Mouse (Mus musculus) hindbrain, embryonic 16.5 days (tissue): Measurements from ENCODE around the gene Henmt1. TPM values are rescaled to one million over a fixed set of nuclear protein-coding genes. Genes with fewer than 3 reads are reported as not detected.

Experiments used
- ATAC-seq: fragments of 200-750 bp; cut with Nextera tagmentation; 2 replicates; pipeline ENCODE4 v1.8.0; 2017; ENCODE audit warnings: moderate TSS enrichment, moderate library complexity
- H3K27ac ChIP-seq: fragments of 300-500 bp; sonication (generic); 2 replicates; pipeline ENCODE4 v1.5.1; 2014; ENCODE audit warnings: low read depth, mild to moderate bottlenecking, control low read depth, low read length, moderate library complexity
- H3K27me3 ChIP-seq: fragments of 300-500 bp; sonication (generic); replicated peaks from 2 replicates; pipeline ENCODE4 v1.6.1; 2014; ENCODE audit warnings: low read length; ENCODE audit not compliant: control insufficient read depth, insufficient read depth
- H3K36me3 ChIP-seq: fragments of 300-500 bp; sonication (generic); 2 replicates; pipeline ENCODE4 v1.6.1; 2014; ENCODE audit warnings: mild to moderate bottlenecking, low read length, moderate library complexity, mixed read lengths; ENCODE audit not compliant: control insufficient read depth, insufficient read depth
- H3K4me1 ChIP-seq: fragments of 300-500 bp; sonication (generic); 2 replicates; pipeline ENCODE4 v1.6.1; 2014; ENCODE audit warnings: low read depth, low read length; ENCODE audit not compliant: control insufficient read depth, insufficient read depth
- H3K4me2 ChIP-seq: fragments of 300-500 bp; sonication (generic); 2 replicates; pipeline ENCODE4 v1.6.1; 2014; ENCODE audit warnings: mild to moderate bottlenecking, low read length, control low read depth, moderate library complexity
- H3K4me3 ChIP-seq: fragments of 300-500 bp; sonication (generic); 2 replicates; pipeline ENCODE4 v1.5.1; 2014; ENCODE audit warnings: mild to moderate bottlenecking, low read length, control low read depth, moderate library complexity
- H3K9ac ChIP-seq: fragments of 300-500 bp; sonication (generic); 2 replicates; pipeline ENCODE4 v1.6.1; 2014; ENCODE audit warnings: low read depth, mild to moderate bottlenecking, control low read depth, low read length, moderate library complexity
- H3K9me3 ChIP-seq: fragments of 300-500 bp; sonication (generic); 2 replicates; pipeline ENCODE4 v1.6.1; 2014; ENCODE audit warnings: mild to moderate bottlenecking, low read length, moderate library complexity; ENCODE audit not compliant: control insufficient read depth
- WGBS: fragments of 180-500 bp; shearing (Covaris S2); extraction: QIAGEN DNeasy Blood & Tissue Kit; methylation state at CpG from one replicate; pipeline ENCODE4 v1.1.7; 2014; 5-methylcytosine and 5-hydroxymethylcytosine counted together
- polyA plus RNA-seq: library from polyadenylated mRNA; unstranded; fragments of >200 nt; fragmentation: Nextera tagmentation; extraction: Ambion mirVana; gene quantifications from 2 replicates; pipeline ENCODE4 v1.2.1, GENCODE M21; 2015

Gene Henmt1
- polyA plus RNA-seq = 3.7 and 3.8 TPM in 2 replicates

GRCm38 (mm10) chr3:108939573-108939972 is at the start of gene Henmt1:
Henmt1 (plus strand) TSS chr3:108939873.
- Histone ChIP-seq H3K27me3 (no peaks in the 10 kb centered on the region), H3K4me1 (no peaks in the 10 kb centered on the region), H3K9ac (peak within 1 kb of the TSS; percentile 8), H3K9me3 (no peaks in the 10 kb centered on the region; the same call in 1 of the 2 replicates), H3K27ac (no peak within 1 kb of the TSS), H3K36me3 (no peaks in the 10 kb centered on the region), H3K4me2 (peak within 1 kb of the TSS; percentile 54), H3K4me3 (peak within 1 kb of the TSS; percentile 31)
- WGBS = 90% methylated on average over 5 of the region's 5 CpGs
- no peak for ATAC-seq

GRCm38 (mm10) chr3:108889908-108890307 is 49.8 kb upstream of the Henmt1 start, which contains the start of gene Fndc7:
Fndc7 (minus strand) TSS chr3:108890008.
- Histone ChIP-seq H3K4me3 (no peak within 1 kb of the TSS), H3K36me3 (no peaks in the 10 kb centered on the region), H3K9me3 (no peaks in the 10 kb centered on the region), H3K4me1 (peaks cover 2% of the 10 kb centered on the region; the same call in 1 of the 2 replicates), H3K4me2 (no peak within 1 kb of the TSS), H3K27ac (no peak within 1 kb of the TSS), H3K9ac (no peak within 1 kb of the TSS), H3K27me3 (no peaks in the 10 kb centered on the region)
- ATAC-seq = no peak
- WGBS = 95% methylated on average over 1 of the region's 1 CpGs

- ATAC-seq = no peak
- Histone ChIP-seq H3K4me3 (no peak overlapping the region), H3K4me1 (no peaks in the 10 kb centered on the region), H3K27me3 (no peaks in the 10 kb centered on the region), H3K9ac (no peak overlapping the region), H3K36me3 (no peaks in the 10 kb centered on the region), H3K9me3 (no peaks in the 10 kb centered on the region), H3K27ac (no peak overlapping the region), H3K4me2 (no peak overlapping the region)
- WGBS = 90% methylated on average over 1 of the region's 1 CpGs
These were observed 47.6 kb upstream of the Henmt1 start for GRCm38 (mm10) chr3:108892080-108892479.

GRCm38 (mm10) chr3:108892914-108893313 is 46.8 kb upstream of the Henmt1 start:
- Histone ChIP-seq H3K27me3 (no peaks in the 10 kb centered on the region), H3K36me3 (no peaks in the 10 kb centered on the region), H3K9me3 (no peaks in the 10 kb centered on the region), H3K4me3 (no peak overlapping the region), H3K4me2 (no peak overlapping the region), H3K4me1 (no peaks in the 10 kb centered on the region), H3K27ac (no peak overlapping the region), H3K9ac (no peak overlapping the region)
- WGBS = 78% methylated on average over 4 of the region's 4 CpGs
- no peak for ATAC-seq

GRCm38 (mm10) chr3:108898640-108899039 is 41.0 kb upstream of the Henmt1 start:
- peaks cover 4% of the 10 kb centered on the region; the same call in 1 of the 2 replicates for H3K36me3 ChIP-seq
- no peaks in the 10 kb centered on the region for H3K9me3 ChIP-seq
- no peak overlapping the region for H3K4me2 ChIP-seq
- no peak overlapping the region for H3K27ac ChIP-seq
- H3K9ac ChIP-seq = no peak overlapping the region
- ATAC-seq = no peak
- WGBS = 95% methylated on average over 4 of the region's 4 CpGs
- no peak overlapping the region for H3K4me3 ChIP-seq
- no peaks in the 10 kb centered on the region for H3K27me3 ChIP-seq
- no peaks in the 10 kb centered on the region for H3K4me1 ChIP-seq

GRCm38 (mm10) chr3:108900147-108900546 is 39.5 kb upstream of the Henmt1 start:
- H3K9ac ChIP-seq = no peak overlapping the region
- 84% methylated on average over 3 of the region's 3 CpGs for WGBS
- no peaks in the 10 kb centered on the region for H3K27me3 ChIP-seq
- H3K4me2 ChIP-seq = no peak overlapping the region
- no peak overlapping the region for H3K4me3 ChIP-seq
- H3K36me3 ChIP-seq = peaks cover 18% of the 10 kb centered on the region
- no peak for ATAC-seq
- no peaks in the 10 kb centered on the region for H3K9me3 ChIP-seq
- H3K4me1 ChIP-seq = no peaks in the 10 kb centered on the region
- H3K27ac ChIP-seq = no peak overlapping the region

- no peaks in the 10 kb centered on the region for H3K9me3 ChIP-seq
- no peak overlapping the region for H3K27ac ChIP-seq
- no peak for ATAC-seq
- no peak overlapping the region for H3K9ac ChIP-seq
- H3K36me3 ChIP-seq = peaks cover 21% of the 10 kb centered on the region
- no peak overlapping the region for H3K4me2 ChIP-seq
- whole genome bisulfite sequencing = 73% methylated on average over 5 of the region's 5 CpGs
- no peaks in the 10 kb centered on the region for H3K4me1 ChIP-seq
- no peak overlapping the region for H3K4me3 ChIP-seq
- H3K27me3 ChIP-seq = no peaks in the 10 kb centered on the region
These were observed 39.0 kb upstream of the Henmt1 start for GRCm38 (mm10) chr3:108900681-108901080.

GRCm38 (mm10) chr3:108902038-108902437 is 37.6 kb upstream of the Henmt1 start:
- peaks cover 24% of the 10 kb centered on the region for H3K36me3 ChIP-seq
- ATAC-seq = no peak
- WGBS = 52% methylated on average over 2 of the region's 2 CpGs

GRCm38 (mm10) chr3:108902934-108903333 is 36.7 kb upstream of the Henmt1 start:
- H3K4me2 ChIP-seq = no peak overlapping the region
- peaks cover 24% of the 10 kb centered on the region for H3K36me3 ChIP-seq
- H3K4me3 ChIP-seq = no peak overlapping the region
- H3K27me3 ChIP-seq = no peaks in the 10 kb centered on the region
- no peak for ATAC-seq
- H3K9ac ChIP-seq = no peak overlapping the region
- 94% methylated on average over 6 of the region's 6 CpGs for WGBS
- no peaks in the 10 kb centered on the region for H3K9me3 ChIP-seq
- H3K4me1 ChIP-seq = no peaks in the 10 kb centered on the region
- no peak overlapping the region for H3K27ac ChIP-seq

More at GRCm38 (mm10) chr3:108902038-108902437, 37.6 kb upstream of the Henmt1 start:
- no peaks in the 10 kb centered on the region for H3K27me3 ChIP-seq
- H3K4me2 ChIP-seq = no peak overlapping the region
- no peak overlapping the region for H3K27ac ChIP-seq
- H3K9ac ChIP-seq = no peak overlapping the region
- H3K4me1 ChIP-seq = no peaks in the 10 kb centered on the region
- no peaks in the 10 kb centered on the region for H3K9me3 ChIP-seq
- no peak overlapping the region for H3K4me3 ChIP-seq
